Mouse (Mus musculus) hindbrain, postnatal 0 days (tissue): ENCODE results near the gene Zbtb46. TPM values are rescaled to one million over a fixed set of nuclear protein-coding genes. Genes with fewer than 3 reads are reported as not detected.

Experiments used
- ATAC-seq: fragments of 200-750 bp; cut with Nextera tagmentation; 2 replicates; pipeline ENCODE4 v1.8.0; 2017; ENCODE audit warnings: mild to moderate bottlenecking, moderate TSS enrichment, moderate library complexity
- DNase-seq: peaks from one replicate; pipeline ENCODE4 v3.0.0-alpha.2; 2015; ENCODE audit warnings: low spot score
- H3K27ac ChIP-seq: fragments of 300-500 bp; sonication (generic); 2 replicates; pipeline ENCODE4 v1.5.1; 2014; ENCODE audit warnings: mild to moderate bottlenecking
- H3K27me3 ChIP-seq: fragments of 300-500 bp; sonication (generic); 2 replicates; pipeline ENCODE4 v1.6.1; 2014; ENCODE audit warnings: low read length, mixed read lengths; ENCODE audit not compliant: insufficient read depth
- H3K36me3 ChIP-seq: fragments of 300-500 bp; sonication (generic); 2 replicates; pipeline ENCODE4 v1.6.1; 2014; ENCODE audit warnings: low read length, mixed read lengths; ENCODE audit not compliant: insufficient read depth
- H3K4me1 ChIP-seq: fragments of 300-500 bp; sonication (generic); 2 replicates; pipeline ENCODE4 v1.6.1; 2014; ENCODE audit warnings: antibody characterized with exemption, low read length, mixed read lengths; ENCODE audit not compliant: insufficient read depth
- H3K4me2 ChIP-seq: fragments of 300-500 bp; sonication (generic); 2 replicates; pipeline ENCODE4 v1.6.1; 2014; ENCODE audit warnings: low read depth, mild to moderate bottlenecking, low read length, moderate library complexity, mixed read lengths
- H3K4me3 ChIP-seq: fragments of 300-500 bp; sonication (generic); 2 replicates; pipeline ENCODE4 v1.5.1; 2014; ENCODE audit warnings: low read length
- H3K9ac ChIP-seq: fragments of 300-500 bp; sonication (generic); replicated peaks from 2 replicates; pipeline ENCODE4 v1.6.1; 2014; ENCODE audit warnings: mild to moderate bottlenecking, low read length, moderate library complexity, mixed read lengths
- H3K9me3 ChIP-seq: fragments of 300-500 bp; sonication (generic); 2 replicates; pipeline ENCODE4 v1.6.1; 2016; ENCODE audit warnings: low read length, mixed read lengths
- CTCF ChIP-seq: IDR thresholded peaks from 2 replicates; pipeline ENCODE4 v1.5.1; 2016; ENCODE audit warnings: antibody characterized with exemption, control low read depth, low read depth
- WGBS: fragments of 180-500 bp; shearing (Covaris S2); extraction: QIAGEN DNeasy Blood & Tissue Kit; methylation state at CpG from one replicate; pipeline ENCODE4 v1.1.7; 2014; 5-methylcytosine and 5-hydroxymethylcytosine counted together
- polyA plus RNA-seq: library from polyadenylated mRNA; unstranded; fragments of >200 nt; fragmentation: Nextera tagmentation; extraction: Ambion mirVana; gene quantifications from 2 replicates; pipeline ENCODE4 v1.2.1, GENCODE M21; 2015
- total RNA-seq: library from RNA; depleted of rRNA; stranded (reverse); fragments of >200 nt; gene quantifications from 2 replicates; pipeline ENCODE4 v1.2.3, GENCODE M21; 2014

Zbtb46 gene
- total and polyA plus RNA-seq, 2 experiments from 2014 or later: 19.2 to 29.0 TPM

- Histone ChIP-seq H3K9me3 (no peaks in the 10 kb centered on the region), H3K4me1 (peaks cover 17% of the 10 kb centered on the region; the same call in 1 of the 2 replicates), H3K9ac (no peak overlapping the region), H3K4me3 (no peak overlapping the region), H3K4me2 (no peak overlapping the region), H3K27ac (no peak overlapping the region), H3K27me3 (no peaks in the 10 kb centered on the region), H3K36me3 (peaks cover 5% of the 10 kb centered on the region; the same call in 1 of the 2 replicates)
- TF ChIP-seq CTCF: 0 out of 2 replicates have a peak, but pooled peaks have one; percentile 30
- no peak for DNase-seq
- 98% methylated on average over 5 of the region's 5 CpGs for WGBS
- ATAC-seq: no peak
Observed at GRCm38 (mm10) chr2:181370001-181370400, 89.2 kb downstream of the Zbtb46 start.

DNA sequence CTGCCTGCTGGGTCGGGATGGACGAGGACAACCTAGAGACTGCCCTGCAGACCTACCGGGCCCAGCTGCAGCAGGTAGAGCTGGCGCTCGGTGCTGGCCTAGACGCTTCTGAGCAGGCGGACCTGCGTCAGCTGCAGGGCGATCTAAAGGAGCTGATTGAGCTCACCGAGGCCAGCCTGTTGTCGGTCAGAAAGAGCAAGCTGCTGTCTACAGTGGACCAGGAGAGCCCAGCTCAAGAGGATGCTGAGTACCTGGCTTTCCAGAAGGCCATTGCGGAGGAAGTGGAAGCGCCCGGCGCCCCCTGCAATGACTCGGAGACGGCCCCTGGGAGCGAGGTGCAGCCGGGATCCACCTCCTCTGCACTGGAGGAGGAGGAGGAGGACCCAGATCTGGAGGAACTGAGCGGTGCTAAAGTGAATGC, 93.6 kb downstream of the Zbtb46 start:
- Histone ChIP-seq H3K36me3 (peaks cover 15% of the 10 kb centered on the region), H3K4me3 (peak overlapping the region; percentile 73), H3K9ac (peak overlapping the region; percentile 70), H3K27me3 (no peaks in the 10 kb centered on the region), H3K27ac (peak overlapping the region; percentile 91), H3K4me2 (peak overlapping the region; percentile 96), H3K4me1 (peaks cover 23% of the 10 kb centered on the region; the same call in 1 of the 2 replicates), H3K9me3 (no peaks in the 10 kb centered on the region)
- ATAC-seq (peak; percentile 61), DNase-seq (no peak)
- TF ChIP-seq CTCF: no peak; the same call in 1 of the 2 replicates
- 0% methylated on average over 20 of the region's 20 CpGs for WGBS

DNA sequence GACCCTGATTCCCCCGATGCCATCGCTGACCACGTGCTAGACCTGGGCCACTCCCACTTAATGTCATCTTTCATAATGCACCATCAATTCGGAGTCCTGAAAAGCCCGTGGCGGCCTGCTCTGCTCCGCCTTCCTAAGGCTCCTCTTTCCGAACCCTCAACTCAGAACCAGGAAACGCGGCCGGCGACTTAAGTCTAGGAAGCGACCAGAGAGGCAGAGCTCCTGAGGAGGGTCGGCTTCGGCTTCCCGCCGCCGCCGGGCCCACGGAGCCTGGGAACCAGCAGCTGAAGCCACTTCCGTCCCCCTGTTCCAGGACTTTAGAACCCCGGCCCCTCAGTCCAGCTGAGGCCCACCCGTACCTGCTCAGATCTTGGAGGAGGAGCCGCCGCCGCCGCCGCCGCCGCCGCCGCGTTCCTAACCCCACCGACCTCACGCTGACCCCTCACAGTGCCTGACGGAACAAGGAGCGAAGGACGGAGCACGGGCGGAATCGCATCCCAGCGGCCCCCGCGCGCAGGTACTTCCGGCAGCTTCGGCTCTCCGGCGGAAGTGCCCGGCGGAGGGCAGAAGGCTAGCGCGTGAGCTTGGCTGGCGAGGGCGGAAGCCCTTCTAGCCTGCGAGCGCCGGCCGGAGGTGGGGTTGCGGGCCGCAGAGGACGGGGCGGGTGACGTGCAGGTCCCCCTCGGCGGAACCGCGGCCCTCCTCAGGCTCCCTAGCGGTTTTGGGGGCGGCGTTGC, 94.2 kb downstream of the Zbtb46 start, which contains the start of the genes Zgpat and Arfrp1:
Gene Zgpat (plus strand): TSS at position 69 of the 737 bp plus-strand sequence.
Gene Arfrp1 (minus strand): TSS at position 545 of the 737 bp plus-strand sequence.
- peaks cover 23% of the 10 kb centered on the region; the same call in 1 of the 2 replicates for H3K4me1 ChIP-seq

GRCm38 (mm10) chr2:181364487-181364859, 94.8 kb downstream of the Zbtb46 start:
- Histone ChIP-seq H3K9me3 (no peaks in the 10 kb centered on the region), H3K27me3 (no peaks in the 10 kb centered on the region), H3K4me3 (peak overlapping the region; percentile 73), H3K9ac (peak overlapping the region; percentile 70), H3K27ac (peak overlapping the region; percentile 91; the same call in 1 of the 2 replicates), H3K4me1 (peaks cover 23% of the 10 kb centered on the region; the same call in 1 of the 2 replicates), H3K36me3 (peaks cover 27% of the 10 kb centered on the region), H3K4me2 (peak overlapping the region; percentile 96)
- ATAC-seq: peak; percentile 15; the same call in 1 of the 2 replicates
- no peak for TF ChIP-seq CTCF
- DNase-seq: no peak
- WGBS: 10% methylated on average over 14 of the region's 14 CpGs

More for the DNA sequence above, 94.2 kb downstream of the Zbtb46 start, which contains the start of the genes Zgpat and Arfrp1:
- Histone ChIP-seq H3K9ac (peak within 1 kb of the TSS; percentile 70), H3K4me3 (peak within 1 kb of the TSS; percentile 73), H3K9me3 (no peaks in the 10 kb centered on the region), H3K4me2 (peak within 1 kb of the TSS; percentile 96), H3K36me3 (peaks cover 21% of the 10 kb centered on the region), H3K27me3 (no peaks in the 10 kb centered on the region), H3K27ac (peak within 1 kb of the TSS; percentile 91)
- ATAC-seq (peak; percentile 93), DNase-seq (peak; percentile 93)
- under 1% methylated on average over 65 of the region's 71 CpGs for WGBS
- no peak; the same call in 1 of the 2 replicates for TF ChIP-seq CTCF

DNA sequence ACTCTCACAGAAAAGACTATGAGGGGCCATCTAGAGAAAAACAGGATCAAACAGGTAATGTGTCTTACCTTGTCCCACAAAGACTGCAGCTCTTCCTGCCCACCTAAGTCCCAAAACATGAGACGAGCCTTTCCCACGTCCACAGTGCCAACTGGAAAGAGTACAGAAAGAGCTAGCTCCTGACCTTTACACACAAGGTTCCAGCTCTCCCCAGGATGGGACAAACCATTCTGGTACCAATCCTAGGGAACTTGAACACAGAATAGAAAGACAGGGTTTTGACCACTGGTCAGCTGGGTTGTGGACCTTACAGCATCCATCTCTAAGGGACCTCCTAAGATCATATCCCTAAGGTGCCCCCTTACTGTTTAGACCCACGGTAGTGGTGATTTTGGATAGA, 95.3 kb downstream of the Zbtb46 start:
- Histone ChIP-seq H3K9me3 (no peaks in the 10 kb centered on the region), H3K4me1 (peaks cover 23% of the 10 kb centered on the region; the same call in 1 of the 2 replicates), H3K4me2 (peak overlapping the region; percentile 96), H3K27ac (no peak overlapping the region), H3K27me3 (no peaks in the 10 kb centered on the region), H3K4me3 (peak overlapping the region; percentile 73), H3K9ac (peak overlapping the region; percentile 70), H3K36me3 (peaks cover 32% of the 10 kb centered on the region)
- TF ChIP-seq CTCF: no peak
- ATAC-seq: no peak
- WGBS: 77% methylated on average over 3 of the region's 3 CpGs
- DNase-seq: no peak

GRCm38 (mm10) chr2:181356780-181357179, 102.4 kb downstream of the Zbtb46 start:
- Histone ChIP-seq H3K4me3 (no peak overlapping the region), H3K9ac (no peak overlapping the region), H3K4me2 (no peak overlapping the region), H3K27me3 (no peaks in the 10 kb centered on the region), H3K36me3 (peaks cover 47% of the 10 kb centered on the region), H3K9me3 (no peaks in the 10 kb centered on the region), H3K4me1 (no peaks in the 10 kb centered on the region), H3K27ac (no peak overlapping the region)
- 79% methylated on average over 3 of the region's 3 CpGs for WGBS
- no peak for ATAC-seq
- DNase-seq: no peak
- TF ChIP-seq CTCF: no peak
